Mouse (Mus musculus): Measurements from ENCODE around the gene Tjap1. TPM values are rescaled to one million over a fixed set of nuclear protein-coding genes. Genes with fewer than 3 reads are reported as not detected.
A peak's percentile ranks its signal among the peaks of the same experiment; 100 is the strongest.

Tjap1 gene
- polyA plus RNA-seq (2021): 55.3 TPM

GRCm38 (mm10) chr17:46282483-46283123, at the start of gene Tjap1:
TSS of gene Tjap1 (minus strand) at chr17:46283026.
- ChIA-PET POLR2A (interaction anchor here (0.7 to 2.2 kb wide), 6 partner anchors 9 to 459 kb away, joined by 3 to 16 read pairs (median 4); no protein-coding TSS in a partner anchor), CTCF (no interaction called here)
- in situ Hi-C loops (cut with MboI; ENCODE audit: low pct_unique_long_range_greater_than_20kb): no loop called here
- TF ChIP-seq CTCF (IDR thresholded peaks at IDR 0.05): no peak
- DNase-seq (ENCODE audit: low read depth, low spot score) (no peak), ATAC-seq (peak; percentile 63)
- H3K27me3 ChIP-seq: no peaks in the 10 kb centered on the region

GRCm38 (mm10) chr17:46328723-46329122, 45.9 kb upstream of the Tjap1 start:
- CTCF ChIA-PET: interaction anchor here (1.1 to 1.6 kb wide), 3 partner anchors 14 to 62 kb away, joined by 3 to 4 read pairs (median 3); no protein-coding TSS in a partner anchor
- in situ Hi-C loops (cut with MboI; ENCODE audit: low pct_unique_long_range_greater_than_20kb): no loop called here
- no peak for TF ChIP-seq CTCF (IDR thresholded peaks at IDR 0.05)
- POLR2A ChIA-PET: no interaction called here
- ATAC-seq (no peak), DNase-seq (ENCODE audit: low read depth, low spot score) (no peak)
- H3K27me3 ChIP-seq: no peaks in the 10 kb centered on the region

- in situ Hi-C loops (cut with MboI; ENCODE audit: low pct_unique_long_range_greater_than_20kb): no loop called here
- ChIA-PET CTCF (interaction anchor here (1.1 to 1.7 kb wide), 5 partner anchors 12 to 62 kb away, joined by 3 to 4 read pairs (median 3); no protein-coding TSS in a partner anchor), POLR2A (interaction anchor here (0.7 to 1.1 kb wide), 2 partner anchors 47 to 1254 kb away, joined by 4 to 9 read pairs; no protein-coding TSS in a partner anchor)
- ATAC-seq (peak; percentile 90), DNase-seq (ENCODE audit: low read depth, low spot score) (peak; percentile 68)
- no peaks in the 10 kb centered on the region for H3K27me3 ChIP-seq
- TF ChIP-seq CTCF (IDR thresholded peaks at IDR 0.05): no peak
Observed at GRCm38 (mm10) chr17:46327906-46328534, 45.2 kb upstream of the Tjap1 start, which contains the start of gene Abcc10. TSS of gene Abcc10 (minus strand) at chr17:46328352.

- H3K27me3 ChIP-seq: no peaks in the 10 kb centered on the region
- ATAC-seq (peak; percentile 29), DNase-seq (ENCODE audit: low read depth, low spot score) (no peak)
- TF ChIP-seq CTCF (IDR thresholded peaks at IDR 0.05): no peak
- in situ Hi-C loops (cut with MboI; ENCODE audit: low pct_unique_long_range_greater_than_20kb): no loop called here
- CTCF ChIA-PET: interaction anchor here (1.1 to 1.7 kb wide), 4 partner anchors 11 to 61 kb away, joined by 3 to 4 read pairs (median 3); no protein-coding TSS in a partner anchor
- POLR2A ChIA-PET: interaction anchor here (0.5 to 1.1 kb wide), 3 partner anchors 47 to 1253 kb away, joined by 4 to 9 read pairs (median 6); no protein-coding TSS in a partner anchor
Observed at GRCm38 (mm10) chr17:46327413-46327905, 44.6 kb upstream of the Tjap1 start.

GRCm38 (mm10) chr17:46322046-46322823, 39.4 kb upstream of the Tjap1 start:
- CTCF ChIA-PET: no interaction called here
- ATAC-seq: no peak
- in situ Hi-C loops (cut with MboI; ENCODE audit: low pct_unique_long_range_greater_than_20kb): no loop called here
- no peaks in the 10 kb centered on the region for H3K27me3 ChIP-seq
- DNase-seq (ENCODE audit: low read depth, low spot score): no peak
- POLR2A ChIA-PET: interaction anchor here (0.6 to 0.7 kb wide), 2 partner anchors 57 to 543 kb away, joined by 3 read pairs; no protein-coding TSS in a partner anchor
- TF ChIP-seq CTCF (IDR thresholded peaks at IDR 0.05): no peak

- ATAC-seq (peak; percentile 35), DNase-seq (ENCODE audit: low read depth, low spot score) (no peak)
- no peak for TF ChIP-seq CTCF (IDR thresholded peaks at IDR 0.05)
- CTCF ChIA-PET: no interaction called here
- POLR2A ChIA-PET: no interaction called here
- H3K27me3 ChIP-seq: no peaks in the 10 kb centered on the region
- in situ Hi-C loops (cut with MboI; ENCODE audit: low pct_unique_long_range_greater_than_20kb): no loop called here
Observed at GRCm38 (mm10) chr17:46320492-46320891, 37.7 kb upstream of the Tjap1 start.

- POLR2A ChIA-PET: no interaction called here
- in situ Hi-C loops (cut with MboI; ENCODE audit: low pct_unique_long_range_greater_than_20kb): no loop called here
- TF ChIP-seq CTCF (IDR thresholded peaks at IDR 0.05): no peak
- DNase-seq (ENCODE audit: low read depth, low spot score): no peak
- no peak for ATAC-seq
- CTCF ChIA-PET: interaction anchor here (1.1 kb wide), 1 partner anchor 12 kb away, joined by 4 read pairs; the partner anchor contains the start of gene Abcc10
- H3K27me3 ChIP-seq: no peaks in the 10 kb centered on the region
Observed at GRCm38 (mm10) chr17:46315813-46316212, 33.0 kb upstream of the Tjap1 start.

GRCm38 (mm10) chr17:46313135-46313715, 30.4 kb upstream of the Tjap1 start:
- DNase-seq (ENCODE audit: low read depth, low spot score) (no peak), ATAC-seq (no peak)
- H3K27me3 ChIP-seq: no peaks in the 10 kb centered on the region
- ChIA-PET CTCF (no interaction called here), POLR2A (interaction anchor here (1.1 kb wide), 1 partner anchor 14 kb away, joined by 3 read pairs; no protein-coding TSS in a partner anchor)
- in situ Hi-C loops (cut with MboI; ENCODE audit: low pct_unique_long_range_greater_than_20kb): no loop called here
- no peak for TF ChIP-seq CTCF (IDR thresholded peaks at IDR 0.05)

GRCm38 (mm10) chr17:46310515-46310914, 27.7 kb upstream of the Tjap1 start:
- no peaks in the 10 kb centered on the region for H3K27me3 ChIP-seq
- POLR2A ChIA-PET: no interaction called here
- CTCF ChIA-PET: no interaction called here
- in situ Hi-C loops (cut with MboI; ENCODE audit: low pct_unique_long_range_greater_than_20kb): no loop called here
- ATAC-seq: no peak
- TF ChIP-seq CTCF (IDR thresholded peaks at IDR 0.05): no peak
- DNase-seq (ENCODE audit: low read depth, low spot score): no peak

GRCm38 (mm10) chr17:46309835-46310234, 27.0 kb upstream of the Tjap1 start:
- TF ChIP-seq CTCF (IDR thresholded peaks at IDR 0.05): no peak
- ChIA-PET CTCF (no interaction called here), POLR2A (no interaction called here)
- no peak for DNase-seq (ENCODE audit: low read depth, low spot score)
- no peak for ATAC-seq
- no peaks in the 10 kb centered on the region for H3K27me3 ChIP-seq
- in situ Hi-C loops (cut with MboI; ENCODE audit: low pct_unique_long_range_greater_than_20kb): no loop called here
